Mouse (Mus musculus) MEL (cell line): Measurements from ENCODE around the gene Morn1. TPM values are rescaled to one million over a fixed set of nuclear protein-coding genes. Genes with fewer than 3 reads are reported as not detected.

Experiments
- DNase-seq: peaks from one replicate; pipeline ENCODE4 v3.0.0; 2011; ENCODE audit warnings: low read depth, low spot score
- H3K27ac ChIP-seq: 2 replicates; pipeline ENCODE4 v1.5.1; 2012; ENCODE audit warnings: low read depth, mild to moderate bottlenecking, control low read depth, low read length, moderate library complexity; ENCODE audit not compliant: control insufficient read depth
- H3K27me3 ChIP-seq, 2 experiments: fragments of 150-350 bp in 1 of 2; sonication (generic) in 1 of 2; 2 replicates each; pipeline ENCODE4 v1.6.1; 2012; ENCODE audit warnings: low read length in 2 of 2, mild to moderate bottlenecking in 2 of 2, improper control_type of control experiment in 1 of 2, moderate library complexity in 1 of 2; ENCODE audit not compliant: insufficient read depth in 2 of 2, control insufficient read depth in 1 of 2
- H3K36me3 ChIP-seq, 2 experiments: 2 replicates each; pipeline ENCODE4 v1.6.1; 2012 to 2014; ENCODE audit warnings: low read length in 2 of 2, improper control_type of control experiment in 1 of 2, inconsistent platforms in 1 of 2, mild to moderate bottlenecking in 1 of 2; ENCODE audit not compliant: insufficient read depth in 2 of 2, control insufficient read depth in 1 of 2
- H3K4me1 ChIP-seq, 2 experiments: fragments of 150-350 bp in 1 of 2; sonication (generic) in 1 of 2; 2 replicates each; pipeline ENCODE4 v1.6.1; 2012; ENCODE audit warnings: low read length in 2 of 2, improper control_type of control experiment in 1 of 2, mild to moderate bottlenecking in 1 of 2; ENCODE audit not compliant: insufficient read depth in 2 of 2, control insufficient read depth in 1 of 2
- H3K4me3 ChIP-seq, 2 experiments: fragments of 150-350 bp in 1 of 2; sonication (generic) in 1 of 2; 2 replicates each; pipeline ENCODE4 v1.5.1; 2012; ENCODE audit warnings: low read depth in 2 of 2, low read length in 2 of 2, mild to moderate bottlenecking in 2 of 2, moderate library complexity in 2 of 2, control low read depth in 1 of 2, improper control_type of control experiment in 1 of 2; ENCODE audit not compliant: control insufficient read depth in 1 of 2, insufficient read depth in 1 of 2
- H3K79me2 ChIP-seq: 2 replicates; pipeline ENCODE4 v1.6.1; 2012; ENCODE audit warnings: mild to moderate bottlenecking, low read length, moderate library complexity; ENCODE audit not compliant: control insufficient read depth, poor library complexity, insufficient read depth
- H3K9ac ChIP-seq: 2 replicates; pipeline ENCODE4 v1.6.1; 2012; ENCODE audit warnings: low read depth, mild to moderate bottlenecking, control low read depth, low read length, moderate library complexity; ENCODE audit not compliant: control insufficient read depth, poor library complexity, severe bottlenecking
- H3K9me3 ChIP-seq: fragments of 150-350 bp; sonication (generic); replicated peaks from 2 replicates; pipeline ENCODE4 v1.6.1; 2012; ENCODE audit warnings: mild to moderate bottlenecking, low read length, improper control_type of control experiment, moderate library complexity; ENCODE audit not compliant: insufficient read depth
- BHLHE40 ChIP-seq: IDR thresholded peaks from 2 replicates; pipeline ENCODE4 v1.6.1; 2012; ENCODE audit warnings: low read depth, mild to moderate bottlenecking, inconsistent platforms, low read length, improper control_type of control experiment, borderline replicate concordance
- CHD1 ChIP-seq: IDR thresholded peaks from 2 replicates; pipeline ENCODE4 v1.6.1; 2012; ENCODE audit warnings: low read depth, mild to moderate bottlenecking, inconsistent platforms, low read length, improper control_type of control experiment
- CHD2 ChIP-seq: IDR thresholded peaks from 2 replicates; pipeline ENCODE4 v1.6.1; 2011; ENCODE audit warnings: low read length, improper control_type of control experiment
- CTCF ChIP-seq, 3 experiments: IDR thresholded peaks in 2 of 3; conservative IDR thresholded peaks in 1 of 3; 2 replicates each; pipeline ENCODE4 v1.5.1; 2011 to 2012; ENCODE audit warnings: low read length in 3 of 3, low read depth in 2 of 3, mild to moderate bottlenecking in 2 of 3, improper control_type of control experiment in 1 of 3, inconsistent platforms in 1 of 3, mixed read lengths in 1 of 3, moderate library complexity in 1 of 3; ENCODE audit not compliant: control insufficient read depth in 1 of 3, insufficient read depth in 1 of 3, poor library complexity in 1 of 3, severe bottlenecking in 1 of 3
- E2F4 ChIP-seq: IDR thresholded peaks from 2 replicates; pipeline ENCODE4 v1.6.1; 2011; ENCODE audit warnings: low read depth, low read length, improper control_type of control experiment, borderline replicate concordance
- EP300 ChIP-seq, 2 experiments: IDR thresholded peaks; 2 replicates each; pipeline ENCODE4 v1.6.1; 2011; ENCODE audit warnings: improper control_type of control experiment in 2 of 2, low read length in 2 of 2, low read depth in 1 of 2, mild to moderate bottlenecking in 1 of 2
- ETS1 ChIP-seq: IDR thresholded peaks from 2 replicates; pipeline ENCODE4 v1.6.1; 2012; ENCODE audit warnings: low read depth, mild to moderate bottlenecking, inconsistent platforms, low read length, improper control_type of control experiment, moderate library complexity
- GABPA ChIP-seq: IDR thresholded peaks from 2 replicates; pipeline ENCODE4 v1.6.1; 2012; ENCODE audit warnings: low read depth, mild to moderate bottlenecking, inconsistent platforms, low read length, improper control_type of control experiment, moderate library complexity
- GATA1 ChIP-seq: IDR thresholded peaks from 2 replicates; pipeline ENCODE4 v1.6.1; 2011; ENCODE audit warnings: low read depth, low read length, improper control_type of control experiment
- HCFC1 ChIP-seq: IDR thresholded peaks from 2 replicates; pipeline ENCODE4 v1.6.1; 2012; ENCODE audit warnings: low read depth, mild to moderate bottlenecking, inconsistent platforms, low read length, improper control_type of control experiment, moderate library complexity
- JUND ChIP-seq: IDR thresholded peaks from 2 replicates; pipeline ENCODE4 v1.6.1; 2011; ENCODE audit warnings: low read depth, mild to moderate bottlenecking, improper control_type of control experiment, low read length
- KAT2A ChIP-seq: conservative IDR thresholded peaks from 2 replicates; pipeline ENCODE4 v1.6.1; 2012; ENCODE audit warnings: low read depth, low read length, improper control_type of control experiment, inconsistent platforms
- MAFK ChIP-seq: IDR thresholded peaks from 2 replicates; pipeline ENCODE4 v1.6.1; 2011; ENCODE audit warnings: low read depth, mild to moderate bottlenecking, low read length, improper control_type of control experiment, borderline replicate concordance
- MAZ ChIP-seq: IDR thresholded peaks from 2 replicates; pipeline ENCODE4 v1.6.1; 2012; ENCODE audit warnings: low read depth, mild to moderate bottlenecking, inconsistent platforms, low read length, improper control_type of control experiment
- MXI1 ChIP-seq: IDR thresholded peaks from 2 replicates; pipeline ENCODE4 v1.6.1; 2011; ENCODE audit warnings: mild to moderate bottlenecking, low read depth, low read length, improper control_type of control experiment
- NRF1 ChIP-seq: IDR thresholded peaks from 2 replicates; pipeline ENCODE4 v1.6.1; 2014; ENCODE audit warnings: low read depth, mild to moderate bottlenecking, inconsistent platforms, low read length, improper control_type of control experiment, moderate library complexity; ENCODE audit not compliant: poor library complexity, insufficient read depth, severe bottlenecking
- POLR2A ChIP-seq, 2 experiments: IDR thresholded peaks; 2 replicates each; pipeline ENCODE4 v1.6.1; 2011 to 2012; ENCODE audit warnings: low read length in 2 of 2, mild to moderate bottlenecking in 2 of 2, control low read depth in 1 of 2, improper control_type of control experiment in 1 of 2, low read depth in 1 of 2, moderate library complexity in 1 of 2; ENCODE audit not compliant: control insufficient read depth in 1 of 2, insufficient read depth in 1 of 2, poor library complexity in 1 of 2
- POLR2AphosphoS2 ChIP-seq: IDR thresholded peaks from 2 replicates; pipeline ENCODE4 v1.6.1; 2011; ENCODE audit warnings: low read length, improper control_type of control experiment
- POLR2AphosphoS5 ChIP-seq: IDR thresholded peaks from 2 replicates; pipeline ENCODE4 v1.6.1; 2012; ENCODE audit warnings: low read depth, borderline replicate concordance, mild to moderate bottlenecking, inconsistent platforms, low read length, moderate library complexity, mixed read lengths
- RAD21 ChIP-seq: IDR thresholded peaks from 2 replicates; pipeline ENCODE4 v1.6.1; 2011; ENCODE audit warnings: mild to moderate bottlenecking, low read depth, low read length, improper control_type of control experiment
- RCOR1 ChIP-seq: IDR thresholded peaks from 2 replicates; pipeline ENCODE4 v1.6.1; 2012; ENCODE audit warnings: low read depth, mild to moderate bottlenecking, inconsistent platforms, low read length, improper control_type of control experiment
- SMC3 ChIP-seq: IDR thresholded peaks from 2 replicates; pipeline ENCODE4 v1.6.1; 2011; ENCODE audit warnings: low read depth, low read length, improper control_type of control experiment
- TBP ChIP-seq: IDR thresholded peaks from 2 replicates; pipeline ENCODE4 v1.8.0; 2011; ENCODE audit warnings: low read depth, low read length, improper control_type of control experiment
- UBTF ChIP-seq: IDR thresholded peaks from 2 replicates; pipeline ENCODE4 v1.6.1; 2012; ENCODE audit warnings: low read depth, mild to moderate bottlenecking, inconsistent platforms, low read length, improper control_type of control experiment, moderate library complexity, borderline replicate concordance; ENCODE audit not compliant: insufficient read depth
- USF1 ChIP-seq: IDR thresholded peaks from 2 replicates; pipeline ENCODE4 v1.6.1; 2014; ENCODE audit warnings: low read depth, mild to moderate bottlenecking, inconsistent platforms, low read length, improper control_type of control experiment, moderate library complexity
- USF2 ChIP-seq, 2 experiments: IDR thresholded peaks; 2 replicates each; pipeline ENCODE4 v1.6.1; 2011 to 2012; ENCODE audit warnings: improper control_type of control experiment in 2 of 2, low read length in 2 of 2, borderline replicate concordance in 1 of 2, inconsistent platforms in 1 of 2, low read depth in 1 of 2, mild to moderate bottlenecking in 1 of 2; ENCODE audit not compliant: insufficient read depth in 1 of 2
- ZC3H11A ChIP-seq: IDR thresholded peaks from 2 replicates; pipeline ENCODE4 v1.6.1; 2012; ENCODE audit warnings: low read depth, mild to moderate bottlenecking, inconsistent platforms, low read length, improper control_type of control experiment
- polyA plus RNA-seq, 2 experiments: library from polyadenylated mRNA; stranded (reverse) in 1 of 2; unstranded in 1 of 2; fragments of >175 nt in 1 of 2; fragments of >200 nt in 1 of 2; gene quantifications; 2 replicates each; pipeline versions ENCODE4 v1.2.1 to v1.2.4; 2012; ENCODE audit warnings: low replicate concordance in 2 of 2, low read depth in 1 of 2; ENCODE audit not compliant: insufficient read length in 2 of 2, insufficient read depth in 1 of 2, missing spikeins in 1 of 2
- total RNA-seq: library from RNA; depleted of rRNA; stranded (reverse); fragments of 300-350 nt; gene quantifications from 2 replicates; pipeline ENCODE4 v1.2.3, GENCODE M21; 2012

Morn1 gene
- total and polyA plus RNA-seq, 3 experiments: 4.1 to 4.4 TPM; not detected in 1

- Histone ChIP-seq H3K79me2 (no peaks in the 10 kb centered on the region), H3K27me3 (no peaks in the 10 kb centered on the region)
- TF ChIP-seq RCOR1 (no peak), USF2 (IDR thresholded peaks at IDR 0.05; ENCODE audit: borderline replicate concordance in 1 of 2, insufficient read depth in 1 of 2, low read depth in 1 of 2, low read length in 2 of 2) (no peak), HCFC1 (no peak), POLR2AphosphoS2 (no peak), MAZ (no peak), USF1 (no peak), GATA1 (no peak), MXI1 (no peak), RAD21 (no peak), ZC3H11A (no peak), BHLHE40 (no peak), EP300 (IDR thresholded peaks at IDR 0.05; ENCODE audit: low read depth in 1 of 2, low read length in 2 of 2) (no peak), ETS1 (no peak), POLR2AphosphoS5 (no peak), NRF1 (no peak), KAT2A (no peak), GABPA (no peak)
Observed at GRCm38 (mm10) chr4:155142836-155143235, 56.5 kb downstream of the Morn1 start.

GRCm38 (mm10) chr4:155143411-155143810 lies 57.0 kb downstream of the Morn1 start:
- no peaks in the 10 kb centered on the region for H3K27me3 ChIP-seq
- peaks cover 0 to 3% of the 10 kb centered on the region in 2 experiments; a peak in 1 of 4 replicates for H3K4me1 ChIP-seq
- no peak for TF ChIP-seq POLR2AphosphoS2
- no peak for TF ChIP-seq E2F4
- TF ChIP-seq RAD21: no peak
- no peak for TF ChIP-seq USF2 (IDR thresholded peaks at IDR 0.05; ENCODE audit: borderline replicate concordance in 1 of 2, insufficient read depth in 1 of 2, low read depth in 1 of 2, low read length in 2 of 2)
- no peak for TF ChIP-seq UBTF
- no peak for TF ChIP-seq TBP
- no peak for TF ChIP-seq CHD2
- TF ChIP-seq EP300 (IDR thresholded peaks at IDR 0.05; ENCODE audit: low read depth in 1 of 2, low read length in 2 of 2): no peak
- no peak for TF ChIP-seq MAFK
- TF ChIP-seq SMC3: no peak
- no peak for TF ChIP-seq CTCF (IDR thresholded peaks at IDR 0.05 in 2 of 3, conservative IDR thresholded peaks at IDR 0.05 in 1 of 3; ENCODE audit: control insufficient read depth in 1 of 3, insufficient read depth in 1 of 3, low read depth in 2 of 3, low read length in 3 of 3, poor library complexity in 1 of 3, severe bottlenecking in 1 of 3)
- no peak for TF ChIP-seq MAZ
- no peak for TF ChIP-seq POLR2A (IDR thresholded peaks at IDR 0.05; ENCODE audit: control insufficient read depth in 1 of 2, insufficient read depth in 1 of 2, low read depth in 1 of 2, low read length in 2 of 2, poor library complexity in 1 of 2)
- TF ChIP-seq GATA1: no peak
- TF ChIP-seq KAT2A: no peak
- TF ChIP-seq JUND: no peak
- TF ChIP-seq MXI1: no peak
- no peak for TF ChIP-seq ZC3H11A
- TF ChIP-seq ETS1: no peak
- no peak for TF ChIP-seq CHD1
- TF ChIP-seq, all 39 proteins: peak for 0
- no peak overlapping the region for H3K9ac ChIP-seq
- no peaks in the 10 kb centered on the region for H3K36me3 ChIP-seq
- H3K27ac ChIP-seq: no peak overlapping the region
- no peak overlapping the region for H3K4me3 ChIP-seq
- no peak for DNase-seq
- H3K79me2 ChIP-seq: no peaks in the 10 kb centered on the region
- no peaks in the 10 kb centered on the region for H3K9me3 ChIP-seq

More at GRCm38 (mm10) chr4:155142836-155143235, 56.5 kb downstream of the Morn1 start:
- Histone ChIP-seq H3K4me1 (no peaks in the 10 kb centered on the region), H3K27ac (no peak overlapping the region), H3K9ac (no peak overlapping the region), H3K36me3 (no peaks in the 10 kb centered on the region), H3K9me3 (no peaks in the 10 kb centered on the region), H3K4me3 (no peak overlapping the region)
- DNase-seq: no peak
